Mouse (Mus musculus) kidney, adult 2 months (tissue): Measurements from ENCODE around the gene Plpp2.

ENCODE experiments used
- CTCF ChIP-seq: fragments of 200-500 bp; conservative IDR thresholded peaks from 2 replicates; pipeline ENCODE4 v1.5.1; 2011; ENCODE audit warnings: low read depth, mild to moderate bottlenecking, control low read depth, low read length, moderate library complexity, mixed read lengths; ENCODE audit not compliant: insufficient read depth, insufficient read length
- POLR2A ChIP-seq: fragments of 200-500 bp; IDR thresholded peaks from one replicate; pipeline ENCODE4 v1.6.1; 2011; ENCODE audit warnings: low read depth, low read length, control low read depth

- TF ChIP-seq CTCF (no peak), POLR2A (no peak)
Measured at GRCm38 (mm10) chr10:79543884-79544597, 10.4 kb upstream of the Plpp2 start.
